Mouse (Mus musculus): ENCODE data around the gene Gm49396. TPM values are rescaled to one million over a fixed set of nuclear protein-coding genes. Genes with fewer than 3 reads are reported as not detected.

The Gm49396 gene
- polyA plus RNA-seq, 1 experiment from 2014 or later = 17.0 TPM

DNA sequence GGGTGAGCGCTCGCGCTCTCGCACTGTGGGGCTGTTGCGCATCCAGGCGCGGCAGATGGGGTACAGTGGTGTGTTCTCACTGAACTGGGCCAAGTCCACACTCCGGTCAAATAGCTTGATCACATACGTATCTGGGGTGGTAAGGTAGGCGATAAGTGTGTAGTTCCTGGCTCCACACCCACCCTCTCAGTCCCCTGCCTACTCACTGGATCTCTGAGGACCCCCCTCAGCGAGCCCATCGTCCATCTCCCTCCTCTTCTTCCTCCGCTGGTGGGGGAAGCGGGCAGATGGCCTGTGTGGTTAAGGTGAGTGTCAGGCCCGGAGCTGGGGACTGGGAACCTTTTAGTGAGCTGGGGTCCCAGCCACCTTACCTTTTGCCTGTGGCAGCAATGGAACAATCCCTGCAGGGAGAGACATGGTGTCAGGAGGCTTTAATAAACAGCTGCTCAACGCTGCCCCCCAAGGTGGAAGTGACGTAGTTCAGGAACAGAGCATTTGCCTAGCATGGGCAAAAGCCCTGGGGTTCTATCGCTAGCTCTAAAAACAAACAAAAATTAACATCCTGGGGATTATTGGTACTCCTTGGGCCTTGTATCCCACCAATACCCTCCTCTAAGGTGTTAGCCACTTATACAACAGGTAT is 6.1 kb upstream of the Gm49396 start:
- no peaks in the 10 kb centered on the region for H3K9me3 ChIP-seq (replicated peaks)
- H3K27ac ChIP-seq (replicated peaks) = no peak overlapping the region
- H3K4me1 ChIP-seq = peaks cover 40% of the 10 kb centered on the region
- 0 out of 2 replicates have a peak, but pooled peaks cover 4% of the 10 kb centered on the region for H3K27me3 ChIP-seq (ENCODE audit: low read depth, poor library complexity, severe bottlenecking)
- DNase-seq (ENCODE audit: low spot score) = no peak
- WGBS = 93% methylated on average over 18 of the region's 18 CpGs
- peak overlapping the region; percentile 26; the same call in 1 of the 2 replicates for H3K4me3 ChIP-seq
- peaks cover 44% of the 10 kb centered on the region for H3K36me3 ChIP-seq

DNA sequence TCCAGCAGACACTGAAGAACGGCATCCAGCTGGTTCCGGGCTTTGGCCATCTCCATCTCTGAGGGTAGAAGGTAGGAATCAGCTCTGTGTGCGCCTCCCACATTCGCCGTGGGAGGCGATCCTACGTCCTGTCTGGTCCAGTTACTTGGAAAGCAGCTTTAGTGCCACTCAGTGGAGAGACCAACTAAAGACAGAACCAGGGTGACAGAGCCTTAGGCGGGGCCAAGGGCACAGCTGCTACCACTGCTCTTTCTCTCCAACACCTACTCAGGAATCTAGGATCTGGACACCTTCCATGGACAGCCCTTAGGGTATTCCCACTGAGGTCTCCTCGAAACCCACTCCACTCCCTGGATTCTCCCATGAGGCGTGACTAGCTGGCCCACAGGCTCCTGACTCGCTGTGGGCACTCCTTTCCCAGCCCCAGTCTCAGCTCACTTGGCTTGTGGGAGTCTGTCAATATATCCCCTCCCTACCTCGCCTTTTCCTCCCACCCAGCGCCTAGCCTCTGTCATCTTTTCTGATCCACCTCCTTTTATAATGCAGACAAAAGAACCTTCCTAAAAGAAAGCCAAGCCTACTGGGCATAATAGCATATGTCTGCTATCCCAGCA is 5.1 kb upstream of the Gm49396 start:
- 92% methylated on average over 13 of the region's 13 CpGs for WGBS
- Histone ChIP-seq H3K4me1 (peaks cover 39% of the 10 kb centered on the region), H3K4me3 (peak overlapping the region; percentile 76), H3K9me3 (replicated peaks) (no peaks in the 10 kb centered on the region), H3K36me3 (peaks cover 44% of the 10 kb centered on the region), H3K27me3 (ENCODE audit: low read depth, poor library complexity, severe bottlenecking) (0 out of 2 replicates have a peak, but pooled peaks cover 4% of the 10 kb centered on the region), H3K27ac (replicated peaks) (no peak overlapping the region)
- no peak for DNase-seq (ENCODE audit: low spot score)

DNA sequence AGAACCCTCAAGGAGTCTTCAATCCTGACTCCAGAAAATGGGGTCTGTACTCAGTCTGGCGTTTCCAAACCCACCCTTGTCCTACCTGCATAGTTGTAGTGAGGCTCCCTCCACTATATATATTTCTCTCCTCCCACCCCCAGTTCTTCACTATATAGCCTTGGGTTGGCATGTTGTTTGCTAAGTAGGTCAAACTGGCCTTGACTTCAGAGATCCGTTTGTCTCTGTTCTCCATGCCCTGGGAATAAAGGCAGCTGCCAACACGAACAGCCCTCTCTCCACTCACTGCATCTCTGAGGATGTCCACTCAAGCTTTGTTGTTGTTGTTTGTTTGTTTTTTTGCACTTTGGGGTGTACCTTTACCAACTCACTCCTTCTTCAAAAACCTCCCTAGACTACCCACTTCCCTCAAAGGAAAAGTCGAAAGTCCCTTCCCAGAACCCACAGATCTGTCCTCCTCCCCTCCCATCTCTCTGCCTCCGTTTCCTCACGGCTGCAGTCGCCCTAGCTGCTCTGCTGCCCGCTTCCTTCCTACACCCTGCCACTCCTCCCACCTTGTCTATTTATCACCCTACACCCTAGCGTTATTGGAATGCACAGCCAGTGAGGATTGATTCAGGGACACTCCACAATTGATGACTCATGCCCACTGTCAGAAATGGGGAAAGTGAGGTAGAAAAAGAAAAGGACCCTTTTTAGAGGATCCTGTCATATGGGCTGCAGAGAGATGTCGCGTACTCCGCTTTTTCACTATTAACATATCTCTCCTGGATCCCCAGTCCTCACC is 4.3 kb upstream of the Gm49396 start:
- H3K27ac ChIP-seq (replicated peaks) = peak overlapping the region; percentile 81
- no peaks in the 10 kb centered on the region for H3K27me3 ChIP-seq (ENCODE audit: low read depth, poor library complexity, severe bottlenecking)
- DNase-seq (ENCODE audit: low spot score) = no peak
- peak overlapping the region; percentile 76 for H3K4me3 ChIP-seq
- peaks cover 44% of the 10 kb centered on the region for H3K36me3 ChIP-seq
- WGBS = 20% methylated on average over 12 of the region's 12 CpGs
- H3K9me3 ChIP-seq (replicated peaks) = no peaks in the 10 kb centered on the region
- H3K4me1 ChIP-seq = peaks cover 33% of the 10 kb centered on the region

DNA sequence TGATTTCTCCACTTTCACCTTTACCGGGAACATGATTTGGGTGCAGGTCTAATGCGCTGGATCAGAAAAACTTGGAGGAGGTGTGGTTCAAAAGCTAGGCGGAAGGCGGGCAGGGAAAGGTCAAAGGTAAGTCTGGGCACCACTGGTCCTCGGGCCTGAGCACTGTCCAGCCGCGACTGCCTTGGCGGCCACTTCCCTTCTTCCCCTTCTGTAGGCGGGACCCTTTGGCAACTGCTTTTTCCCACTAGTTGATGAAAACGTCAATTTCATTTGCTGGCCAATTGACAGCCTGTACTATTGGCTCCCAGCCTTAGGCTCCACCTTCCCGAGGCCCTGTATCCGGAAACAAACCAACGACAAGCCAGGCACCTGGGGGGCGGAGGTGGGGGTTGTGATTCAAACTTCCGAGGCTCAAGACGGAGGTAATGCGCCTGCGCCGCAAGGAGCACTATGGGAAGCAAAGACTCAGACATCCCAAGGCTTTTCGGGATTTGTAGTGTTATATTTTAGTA is 3.6 kb upstream of the Gm49396 start, which contains the start of gene Lin37:
Gene Lin37, minus strand, starts transcription at position 396 of the 512 bp plus-strand sequence.
- Histone ChIP-seq H3K9me3 (replicated peaks) (no peaks in the 10 kb centered on the region), H3K27ac (replicated peaks) (peak within 1 kb of the TSS; percentile 81), H3K27me3 (ENCODE audit: low read depth, poor library complexity, severe bottlenecking) (no peaks in the 10 kb centered on the region), H3K36me3 (peaks cover 39% of the 10 kb centered on the region), H3K4me3 (peak within 1 kb of the TSS; percentile 76), H3K4me1 (peaks cover 36% of the 10 kb centered on the region)
- WGBS = 0% methylated on average over 20 of the region's 20 CpGs
- peak; percentile 95 for DNase-seq (ENCODE audit: low spot score)

DNA sequence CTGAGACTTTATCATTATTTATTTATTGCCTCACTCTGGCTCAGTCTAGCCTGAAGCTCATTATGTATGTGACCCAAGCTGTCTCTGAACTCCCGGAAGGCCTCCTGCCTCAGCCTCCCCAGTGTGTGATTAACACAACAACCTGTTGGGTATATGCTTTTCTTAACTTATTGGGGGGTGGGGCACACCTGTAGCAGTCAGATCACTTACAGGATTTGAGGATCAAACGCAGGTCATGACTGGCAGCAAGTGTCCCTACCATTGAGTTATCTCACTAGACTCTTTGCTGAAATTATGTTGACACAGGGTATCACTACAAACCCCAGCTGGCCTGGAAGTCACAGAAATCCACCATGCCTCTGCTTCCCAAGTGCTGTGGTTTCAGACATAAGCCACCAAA is 2.8 kb upstream of the Gm49396 start:
- Histone ChIP-seq H3K27ac (replicated peaks) (no peak overlapping the region), H3K36me3 (peaks cover 39% of the 10 kb centered on the region), H3K4me3 (peak overlapping the region; percentile 76; the same call in 1 of the 2 replicates), H3K27me3 (ENCODE audit: low read depth, poor library complexity, severe bottlenecking) (no peaks in the 10 kb centered on the region), H3K9me3 (replicated peaks) (no peaks in the 10 kb centered on the region), H3K4me1 (peaks cover 36% of the 10 kb centered on the region)
- DNase-seq (ENCODE audit: low spot score) = no peak
- 74% methylated on average over 2 of the region's 2 CpGs for WGBS

DNA sequence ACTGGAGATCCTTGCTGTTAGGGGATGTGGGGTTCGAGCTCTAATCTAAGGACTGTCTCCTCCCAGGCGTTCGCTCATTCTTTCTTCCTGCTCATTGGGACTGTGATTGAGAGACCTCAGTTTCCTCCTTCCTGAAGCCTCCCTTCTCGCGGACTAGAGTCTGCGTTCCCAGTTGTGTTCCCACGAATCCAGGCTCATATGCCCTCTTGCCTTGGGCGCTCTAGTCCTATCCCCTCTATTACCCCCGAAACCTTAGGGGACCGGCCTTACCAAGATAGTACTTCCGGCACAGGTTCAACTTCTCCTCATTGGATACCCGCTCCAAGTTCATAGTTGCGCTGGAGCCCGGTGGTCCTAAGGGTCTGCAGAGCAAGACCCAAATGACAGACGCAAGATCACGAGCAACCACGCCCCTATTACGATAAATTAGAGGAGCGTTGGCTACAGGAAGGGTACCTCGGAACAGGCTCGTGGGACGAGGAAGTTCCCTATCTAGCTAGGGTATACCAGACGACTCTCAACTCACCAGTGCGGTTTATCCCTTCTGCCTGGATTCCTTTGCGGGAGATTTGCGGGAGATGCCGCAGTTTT is 523 bp upstream of the Gm49396 start:
- Histone ChIP-seq H3K4me3 (peak overlapping the region; percentile 71), H3K27me3 (ENCODE audit: low read depth, poor library complexity, severe bottlenecking) (no peaks in the 10 kb centered on the region), H3K27ac (replicated peaks) (peak overlapping the region; percentile 93), H3K4me1 (peaks cover 33% of the 10 kb centered on the region), H3K36me3 (peaks cover 39% of the 10 kb centered on the region), H3K9me3 (replicated peaks) (no peaks in the 10 kb centered on the region)
- 4% methylated on average over 27 of the region's 27 CpGs for WGBS
- DNase-seq (ENCODE audit: low spot score) = peak; percentile 33

DNA sequence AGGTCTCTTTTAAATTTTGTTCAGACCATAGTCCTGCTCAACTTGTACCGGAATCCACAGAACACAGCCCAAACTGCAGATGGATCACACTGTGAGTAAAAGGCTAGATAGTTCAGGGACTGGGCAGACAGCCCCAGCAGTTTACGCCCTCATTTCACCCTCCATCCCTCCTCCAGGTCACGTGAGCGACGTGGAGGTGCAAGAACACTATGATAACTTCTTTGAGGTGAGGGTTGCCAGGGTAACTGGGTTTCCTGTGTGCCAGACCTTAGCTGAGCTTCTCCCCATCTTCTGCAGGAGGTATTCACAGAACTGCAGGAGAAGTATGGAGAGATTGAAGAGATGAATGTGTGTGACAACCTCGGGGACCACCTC is 749 bp downstream of the Gm49396 start:
- H3K27ac ChIP-seq (replicated peaks) = peak overlapping the region; percentile 93
- peak overlapping the region; percentile 71 for H3K4me3 ChIP-seq
- no peaks in the 10 kb centered on the region for H3K9me3 ChIP-seq (replicated peaks)
- H3K4me1 ChIP-seq = peaks cover 22% of the 10 kb centered on the region
- 26% methylated on average over 6 of the region's 6 CpGs for WGBS
- H3K36me3 ChIP-seq = peaks cover 46% of the 10 kb centered on the region
- no peaks in the 10 kb centered on the region for H3K27me3 ChIP-seq (ENCODE audit: low read depth, poor library complexity, severe bottlenecking)
- DNase-seq (ENCODE audit: low spot score) = no peak

DNA sequence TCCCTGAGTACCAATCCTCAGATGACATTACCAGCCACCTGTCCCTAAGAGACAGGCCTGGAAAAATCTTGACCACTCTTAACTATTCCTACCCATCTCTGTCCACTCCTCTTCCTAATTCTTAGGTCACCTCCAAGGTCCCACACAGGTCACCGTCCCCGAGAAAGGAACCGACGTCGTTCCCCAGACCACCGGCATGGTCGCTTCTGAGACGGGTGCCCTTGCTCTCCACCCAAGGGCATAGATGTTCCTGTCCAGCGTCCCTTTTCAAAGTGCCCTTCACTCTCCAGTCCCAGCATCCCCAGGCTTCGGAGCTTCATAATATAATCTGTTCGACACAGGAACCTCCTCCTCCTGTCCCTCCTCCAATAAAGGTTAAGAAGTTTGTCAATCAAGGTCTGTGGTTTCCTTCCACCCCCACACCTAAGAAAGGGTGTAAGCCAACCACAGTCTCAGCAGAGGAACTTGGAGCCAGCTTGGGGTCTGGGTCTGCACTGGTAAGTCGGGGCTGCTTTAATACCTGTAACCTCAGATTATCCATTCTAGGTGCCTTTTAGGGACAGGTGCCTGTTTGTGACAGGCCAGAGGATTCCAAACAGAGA is 1.9 kb downstream of the Gm49396 start, which contains the start of gene Igflr1:
Gene Igflr1, plus strand, starts transcription at position 458 of the 602 bp plus-strand sequence.
- Histone ChIP-seq H3K27ac (replicated peaks) (no peak within 1 kb of the TSS), H3K4me1 (peaks cover 16% of the 10 kb centered on the region), H3K4me3 (peak within 1 kb of the TSS; percentile 71; the same call in 1 of the 2 replicates), H3K27me3 (ENCODE audit: low read depth, poor library complexity, severe bottlenecking) (no peaks in the 10 kb centered on the region), H3K9me3 (replicated peaks) (no peaks in the 10 kb centered on the region), H3K36me3 (peaks cover 58% of the 10 kb centered on the region)
- 94% methylated on average over 12 of the region's 12 CpGs for WGBS
- DNase-seq (ENCODE audit: low spot score) = no peak

DNA sequence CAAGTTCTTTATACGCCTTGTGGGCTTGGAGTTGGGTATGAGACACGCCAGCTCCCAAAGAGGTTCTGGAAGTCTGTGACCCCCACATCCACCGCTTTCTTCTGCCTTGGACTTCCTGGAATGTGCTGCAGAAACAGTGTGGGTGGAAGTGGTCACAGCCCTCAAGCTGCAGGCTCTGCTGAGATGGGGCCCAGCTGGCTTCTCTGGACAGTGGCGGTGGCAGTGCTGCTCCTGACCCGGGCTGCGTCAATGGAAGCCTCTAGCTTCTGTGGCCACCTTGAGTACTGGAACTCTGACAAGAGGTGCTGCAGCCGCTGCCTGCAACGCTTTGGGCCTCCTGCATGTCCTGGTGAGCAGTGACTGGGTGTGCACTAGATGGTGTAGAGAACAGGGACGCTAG is 2.9 kb downstream of the Gm49396 start:
- H3K9me3 ChIP-seq (replicated peaks) = no peaks in the 10 kb centered on the region
- peaks cover 14% of the 10 kb centered on the region for H3K4me1 ChIP-seq
- H3K27ac ChIP-seq (replicated peaks) = no peak overlapping the region
- peaks cover 68% of the 10 kb centered on the region for H3K36me3 ChIP-seq
- H3K27me3 ChIP-seq (ENCODE audit: low read depth, poor library complexity, severe bottlenecking) = no peaks in the 10 kb centered on the region
- 91% methylated on average over 9 of the region's 9 CpGs for WGBS
- DNase-seq (ENCODE audit: low spot score) = no peak
- no peak overlapping the region for H3K4me3 ChIP-seq

DNA sequence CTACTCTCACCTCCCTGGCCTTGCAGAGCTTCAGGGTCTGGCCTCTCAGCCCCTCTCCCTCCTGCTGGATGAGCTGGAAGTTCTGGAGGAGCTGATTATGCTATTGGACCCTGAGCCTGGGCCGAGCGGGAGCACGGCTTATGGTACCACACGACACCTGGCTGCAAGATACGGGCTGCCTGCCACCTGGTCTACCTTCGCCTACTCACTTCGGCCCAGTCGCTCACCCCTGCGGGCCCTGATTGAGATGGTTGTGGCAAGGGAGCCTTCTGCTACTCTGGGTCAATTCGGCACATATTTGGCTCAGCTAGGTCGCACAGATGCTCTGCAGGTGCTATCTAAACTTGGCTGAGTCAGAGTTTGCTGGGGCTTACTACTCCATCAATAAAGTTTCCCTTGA is 4.4 kb downstream of the Gm49396 start:
- H3K27me3 ChIP-seq (ENCODE audit: low read depth, poor library complexity, severe bottlenecking) = no peaks in the 10 kb centered on the region
- peaks cover 9% of the 10 kb centered on the region for H3K4me1 ChIP-seq
- DNase-seq (ENCODE audit: low spot score) = no peak
- H3K36me3 ChIP-seq = peaks cover 81% of the 10 kb centered on the region
- H3K4me3 ChIP-seq = no peak overlapping the region
- no peaks in the 10 kb centered on the region for H3K9me3 ChIP-seq (replicated peaks)
- no peak overlapping the region for H3K27ac ChIP-seq (replicated peaks)
- WGBS = 96% methylated on average over 11 of the region's 11 CpGs

DNA sequence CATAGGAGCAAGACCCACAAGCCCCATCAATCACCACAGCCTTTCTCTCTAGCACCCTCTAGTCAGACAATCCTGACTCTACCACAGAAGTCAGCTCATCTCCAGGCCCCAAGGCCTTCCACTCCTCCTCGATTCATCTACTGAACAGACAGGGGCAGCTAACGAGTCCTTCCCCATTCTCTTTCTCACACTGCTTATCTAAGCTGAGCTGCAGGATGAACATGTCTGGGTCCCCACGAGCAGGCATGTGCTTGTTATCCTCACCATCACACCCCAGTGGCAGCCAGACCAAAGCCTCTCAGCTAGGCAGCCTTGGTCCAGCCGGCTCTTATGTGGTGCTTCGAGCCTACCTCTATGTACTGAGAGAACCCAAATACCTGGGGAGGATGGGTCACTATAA is 9.2 kb downstream of the Gm49396 start:
- Histone ChIP-seq H3K4me3 (no peak overlapping the region), H3K27ac (replicated peaks) (no peak overlapping the region), H3K27me3 (ENCODE audit: low read depth, poor library complexity, severe bottlenecking) (no peaks in the 10 kb centered on the region), H3K9me3 (replicated peaks) (no peaks in the 10 kb centered on the region), H3K36me3 (peaks cover 98% of the 10 kb centered on the region), H3K4me1 (no peaks in the 10 kb centered on the region)
- DNase-seq (ENCODE audit: low spot score) = no peak
- WGBS = 87% methylated on average over 5 of the region's 5 CpGs

DNA sequence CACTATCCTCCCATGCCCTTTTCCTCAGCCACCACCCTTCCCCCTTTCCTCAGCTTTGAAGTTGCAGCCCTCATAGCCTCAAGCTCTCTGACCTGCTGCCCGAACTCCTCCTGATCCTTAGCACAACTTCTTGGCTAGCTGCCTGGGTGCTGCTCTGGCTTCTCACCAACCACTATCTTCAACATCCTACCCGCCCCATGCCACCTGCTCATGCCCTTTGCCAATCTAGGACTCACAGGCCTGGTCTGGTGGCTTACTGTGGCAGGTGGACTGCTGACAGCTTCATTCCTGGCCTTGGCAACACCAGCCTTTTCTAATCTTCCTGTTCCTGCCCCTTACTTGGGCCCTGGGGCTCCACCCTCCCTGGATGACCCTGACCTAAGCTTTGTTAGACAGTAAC is 9.8 kb downstream of the Gm49396 start:
- Histone ChIP-seq H3K4me1 (no peaks in the 10 kb centered on the region), H3K9me3 (replicated peaks) (no peaks in the 10 kb centered on the region), H3K36me3 (peaks cover 100% of the 10 kb centered on the region), H3K27ac (replicated peaks) (no peak overlapping the region), H3K4me3 (no peak overlapping the region), H3K27me3 (ENCODE audit: low read depth, poor library complexity, severe bottlenecking) (no peaks in the 10 kb centered on the region)
- no peak for DNase-seq (ENCODE audit: low spot score)
- WGBS = 92% methylated on average over 2 of the region's 2 CpGs

Measured in midbrain, embryonic 10.5 days (tissue).